Mouse (Mus musculus): Measurements from ENCODE around the gene Hist1h2ab. TPM values are rescaled to one million over a fixed set of nuclear protein-coding genes. Genes with fewer than 3 reads are reported as not detected.
A peak's percentile ranks its signal among the peaks of the same experiment; 100 is the strongest.

Hist1h2ab gene
- total and polyA plus RNA-seq, 3 experiments = 0.51 to 6.7 (median 4.4) TPM

DNA sequence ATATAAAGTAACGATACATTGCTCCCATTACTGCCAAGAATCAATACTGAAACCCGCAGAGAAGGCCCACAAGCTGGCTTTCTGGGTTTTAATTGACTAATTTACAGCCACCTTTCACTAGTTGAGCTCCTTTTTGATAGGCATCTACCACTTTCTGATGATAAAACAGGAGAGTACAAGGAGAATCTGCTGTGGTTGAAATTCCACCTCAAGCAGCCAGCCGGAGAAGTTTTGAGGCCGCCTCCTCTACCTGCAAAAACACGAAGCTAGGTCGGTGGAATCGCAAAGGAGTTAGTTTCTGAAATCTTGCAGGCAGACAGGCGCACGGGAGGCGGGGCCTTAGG lies 12.3 kb downstream of the Hist1h2ab start:
- Histone ChIP-seq H3K36me3 (ENCODE audit: control insufficient read depth, insufficient read depth, low read length) (peaks cover 2% of the 10 kb centered on the region), H3K9ac (ENCODE audit: low read depth, low read length) (no peak overlapping the region), H3K4me1 (ENCODE audit: control insufficient read depth, insufficient read depth, low read length) (no peaks in the 10 kb centered on the region), H3K4me3 (peak overlapping the region; percentile 66), H3K27ac (peak overlapping the region; percentile 30; the same call in 1 of the 2 replicates), H3K27me3 (ENCODE audit: control insufficient read depth, insufficient read depth, low read length) (no peaks in the 10 kb centered on the region), H3K79me2 (replicated peaks; ENCODE audit: control insufficient read depth, insufficient read depth, low read length) (no peaks in the 10 kb centered on the region)
- no peak for DNase-seq
- WGBS = 4% methylated on average over 10 of the region's 10 CpGs
- TF ChIP-seq CTCF (IDR thresholded peaks at IDR 0.05) (no peak), EP300 (IDR thresholded peaks at IDR 0.05; ENCODE audit: insufficient read depth, low read depth, low read length) (no peak), POLR2A (IDR thresholded peaks at IDR 0.05; ENCODE audit: insufficient read depth, low read depth, low read length) (no peak)
- intact Hi-C loops (cut with DNase I) = loop anchor here (5.0 to 10.0 kb wide), 2 partner anchors 341 to 398 kb away; partner anchors contain the start of genes Abt1 and Zfp322a

- WGBS = 6% methylated on average over 34 of the region's 34 CpGs
Measured at GRCm38 (mm10) chr13:23763586-23764323, 12.8 kb downstream of the Hist1h2ab start, which contains the start of gene Hist1h1a. Gene Hist1h1a (plus strand): TSS chr13:23763666.

GRCm38 (mm10) chr13:23764324-23765171 lies 13.6 kb downstream of the Hist1h2ab start:
- H3K4me1 ChIP-seq (ENCODE audit: control insufficient read depth, insufficient read depth, low read length) = peaks cover 1% of the 10 kb centered on the region; the same call in 1 of the 2 replicates
- no peak for TF ChIP-seq EP300 (IDR thresholded peaks at IDR 0.05; ENCODE audit: insufficient read depth, low read depth, low read length)
- TF ChIP-seq POLR2A (IDR thresholded peaks at IDR 0.05; ENCODE audit: insufficient read depth, low read depth, low read length) = no peak
- TF ChIP-seq CTCF (IDR thresholded peaks at IDR 0.05) = no peak
- peak overlapping the region; percentile 66 for H3K4me3 ChIP-seq
- no peak for DNase-seq
- 60% methylated on average over 12 of the region's 12 CpGs for WGBS
- no peak overlapping the region for H3K9ac ChIP-seq (ENCODE audit: low read depth, low read length)
- peaks cover 2% of the 10 kb centered on the region for H3K36me3 ChIP-seq (ENCODE audit: control insufficient read depth, insufficient read depth, low read length)
- intact Hi-C loops (cut with DNase I) = loop anchor here (5.0 to 10.0 kb wide), 2 partner anchors 342 to 400 kb away; partner anchors contain the start of genes Abt1 and Zfp322a
- no peaks in the 10 kb centered on the region for H3K27me3 ChIP-seq (ENCODE audit: control insufficient read depth, insufficient read depth, low read length)
- no peaks in the 10 kb centered on the region for H3K79me2 ChIP-seq (replicated peaks; ENCODE audit: control insufficient read depth, insufficient read depth, low read length)
- H3K27ac ChIP-seq = no peak overlapping the region

More at GRCm38 (mm10) chr13:23763586-23764323, 12.8 kb downstream of the Hist1h2ab start, which contains the start of gene Hist1h1a:
- Histone ChIP-seq H3K9ac (ENCODE audit: low read depth, low read length) (peak within 1 kb of the TSS; percentile 76), H3K36me3 (ENCODE audit: control insufficient read depth, insufficient read depth, low read length) (peaks cover 2% of the 10 kb centered on the region), H3K79me2 (replicated peaks; ENCODE audit: control insufficient read depth, insufficient read depth, low read length) (no peaks in the 10 kb centered on the region), H3K27me3 (ENCODE audit: control insufficient read depth, insufficient read depth, low read length) (no peaks in the 10 kb centered on the region), H3K4me1 (ENCODE audit: control insufficient read depth, insufficient read depth, low read length) (no peaks in the 10 kb centered on the region), H3K4me3 (peak within 1 kb of the TSS; percentile 66), H3K27ac (peak within 1 kb of the TSS; percentile 76)
- TF ChIP-seq CTCF (IDR thresholded peaks at IDR 0.05) (no peak), POLR2A (IDR thresholded peaks at IDR 0.05; ENCODE audit: insufficient read depth, low read depth, low read length) (peak; percentile 89), EP300 (IDR thresholded peaks at IDR 0.05; ENCODE audit: insufficient read depth, low read depth, low read length) (no peak)
- intact Hi-C loops (cut with DNase I) = loop anchor here (5.0 to 10.0 kb wide), 2 partner anchors 341 to 399 kb away; partner anchors contain the start of genes Abt1 and Zfp322a
- DNase-seq = peak; percentile 80 to 86

- H3K27me3 ChIP-seq (ENCODE audit: control insufficient read depth, insufficient read depth, low read length) = no peaks in the 10 kb centered on the region
- no peak for TF ChIP-seq EP300 (IDR thresholded peaks at IDR 0.05; ENCODE audit: insufficient read depth, low read depth, low read length)
- no peak overlapping the region for H3K9ac ChIP-seq (ENCODE audit: low read depth, low read length)
- H3K36me3 ChIP-seq (ENCODE audit: control insufficient read depth, insufficient read depth, low read length) = peaks cover 2% of the 10 kb centered on the region
- intact Hi-C loops (cut with DNase I) = loop anchor here (10.0 kb wide), 1 partner anchor 400 kb away; the partner anchor contains the start of gene Zfp322a
- 76% methylated on average over 1 of the region's 1 CpGs for WGBS
- H3K4me3 ChIP-seq = no peak overlapping the region
- peaks cover 1% of the 10 kb centered on the region; the same call in 1 of the 2 replicates for H3K4me1 ChIP-seq (ENCODE audit: control insufficient read depth, insufficient read depth, low read length)
- H3K79me2 ChIP-seq (replicated peaks; ENCODE audit: control insufficient read depth, insufficient read depth, low read length) = no peaks in the 10 kb centered on the region
- DNase-seq = no peak
- no peak overlapping the region for H3K27ac ChIP-seq
Measured at GRCm38 (mm10) chr13:23765172-23765513, 14.2 kb downstream of the Hist1h2ab start.

DNA sequence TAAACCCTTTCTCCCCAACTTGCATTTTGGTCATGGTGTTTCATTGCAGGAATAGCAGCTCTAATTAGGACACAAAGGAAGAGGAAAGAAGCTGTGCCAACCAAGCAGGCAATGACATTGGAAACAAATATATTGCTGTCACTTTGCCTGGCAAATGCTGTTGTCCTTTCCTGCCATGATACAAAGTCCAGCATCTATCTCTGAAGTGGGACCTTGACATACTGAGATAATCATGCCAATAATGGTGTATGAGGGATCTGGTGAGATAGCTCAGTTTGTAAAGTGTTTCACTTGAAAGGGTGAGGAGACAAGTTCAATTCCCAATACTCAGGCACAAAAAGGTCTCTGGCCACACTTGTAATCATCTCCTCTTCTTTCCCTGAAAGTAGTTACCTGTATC lies 15.8 kb downstream of the Hist1h2ab start:
- H3K4me1 ChIP-seq (ENCODE audit: control insufficient read depth, insufficient read depth, low read length) = peaks cover 1% of the 10 kb centered on the region; the same call in 1 of the 2 replicates
- H3K9ac ChIP-seq (ENCODE audit: low read depth, low read length) = no peak overlapping the region
- intact Hi-C loops (cut with DNase I) = loop anchor here (10.0 kb wide), 1 partner anchor 402 kb away; the partner anchor contains the start of gene Zfp322a
- no peaks in the 10 kb centered on the region for H3K27me3 ChIP-seq (ENCODE audit: control insufficient read depth, insufficient read depth, low read length)
- no peak for DNase-seq
- no peak for TF ChIP-seq EP300 (IDR thresholded peaks at IDR 0.05; ENCODE audit: insufficient read depth, low read depth, low read length)
- TF ChIP-seq POLR2A (IDR thresholded peaks at IDR 0.05; ENCODE audit: insufficient read depth, low read depth, low read length) = no peak
- TF ChIP-seq CTCF (IDR thresholded peaks at IDR 0.05) = no peak
- no peak overlapping the region for H3K4me3 ChIP-seq
- no peaks in the 10 kb centered on the region for H3K79me2 ChIP-seq (replicated peaks; ENCODE audit: control insufficient read depth, insufficient read depth, low read length)
- H3K36me3 ChIP-seq (ENCODE audit: control insufficient read depth, insufficient read depth, low read length) = peaks cover 2% of the 10 kb centered on the region; the same call in 1 of the 2 replicates
- H3K27ac ChIP-seq = no peak overlapping the region

Data from heart, adult 2 months (tissue).